Mouse (Mus musculus) layer of hippocampus, postnatal 36 days (tissue): ENCODE data around the gene 2900026A02Rik. TPM values are rescaled to one million over a fixed set of nuclear protein-coding genes. Genes with fewer than 3 reads are reported as not detected.

Experiments used
- DNase-seq, 2 experiments: peaks; one replicate each; pipeline ENCODE4 v3.0.0; 2022
- total RNA-seq, 2 experiments: library from RNA; stranded (reverse); gene quantifications; 2 replicates each; pipeline ENCODE4 v1.2.3; 2021

The 2900026A02Rik gene
- total RNA-seq, 2 experiments from 2014 or later = 62.4 to 66.1 TPM

DNA sequence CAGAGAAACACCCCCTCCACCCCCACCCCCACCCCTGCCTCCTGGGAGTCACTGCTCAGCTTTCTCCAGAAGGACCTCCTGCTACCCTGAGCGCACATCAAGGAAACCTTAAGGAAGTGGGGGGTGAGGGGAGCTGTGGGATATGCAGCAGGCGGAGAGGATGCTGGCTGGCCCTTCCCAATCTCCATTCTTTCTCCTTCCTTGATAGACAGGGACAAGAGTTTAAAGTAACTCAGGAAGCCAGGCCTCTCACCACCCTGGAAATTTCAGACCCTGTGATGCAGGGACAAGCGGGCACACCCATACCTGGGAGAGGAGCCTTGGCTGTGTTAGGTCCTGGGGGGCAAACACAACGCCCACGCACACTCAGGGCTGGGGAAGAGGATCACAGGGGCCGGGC is 10.7 kb downstream of the 2900026A02Rik start:
- DNase-seq = no peak

DNA sequence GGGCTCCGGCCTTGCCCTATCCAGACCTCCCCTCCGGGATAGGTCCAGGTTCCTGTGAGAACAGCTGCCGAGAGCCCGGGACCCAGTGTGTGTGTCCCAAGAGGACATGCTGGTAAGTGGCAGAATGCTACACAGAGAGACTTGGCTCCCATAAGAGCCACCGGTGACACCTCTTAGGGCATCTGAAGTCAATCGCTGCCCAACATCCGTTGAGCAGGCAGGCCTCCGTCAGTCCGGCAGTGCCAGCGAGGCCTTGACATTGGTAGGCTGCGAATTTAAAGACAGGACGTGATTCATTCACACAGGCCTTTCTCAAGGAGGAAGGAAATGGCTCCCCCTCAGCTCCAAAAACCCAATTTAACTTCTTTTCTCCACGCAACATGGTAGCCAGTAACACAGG is 11.1 kb downstream of the 2900026A02Rik start:
- DNase-seq = no peak

DNA sequence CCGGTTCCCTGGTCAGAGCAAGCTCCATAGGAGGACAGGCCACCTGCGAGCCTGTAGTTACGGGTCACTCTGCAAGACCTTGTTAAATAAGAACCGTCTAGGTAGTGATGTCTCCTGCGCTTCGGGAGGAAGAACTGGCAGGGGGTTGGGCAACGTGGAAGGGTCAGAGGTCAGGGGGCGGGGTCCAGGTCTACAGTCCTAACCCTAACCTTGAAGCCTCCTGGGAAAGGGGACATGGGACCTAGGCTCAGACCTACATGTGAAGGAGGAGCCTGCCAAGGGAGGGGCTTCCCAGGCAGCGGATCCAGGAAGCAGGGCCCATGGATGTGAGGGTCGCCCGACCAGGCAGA is 11.7 kb downstream of the 2900026A02Rik start:
- DNase-seq = no peak

DNA sequence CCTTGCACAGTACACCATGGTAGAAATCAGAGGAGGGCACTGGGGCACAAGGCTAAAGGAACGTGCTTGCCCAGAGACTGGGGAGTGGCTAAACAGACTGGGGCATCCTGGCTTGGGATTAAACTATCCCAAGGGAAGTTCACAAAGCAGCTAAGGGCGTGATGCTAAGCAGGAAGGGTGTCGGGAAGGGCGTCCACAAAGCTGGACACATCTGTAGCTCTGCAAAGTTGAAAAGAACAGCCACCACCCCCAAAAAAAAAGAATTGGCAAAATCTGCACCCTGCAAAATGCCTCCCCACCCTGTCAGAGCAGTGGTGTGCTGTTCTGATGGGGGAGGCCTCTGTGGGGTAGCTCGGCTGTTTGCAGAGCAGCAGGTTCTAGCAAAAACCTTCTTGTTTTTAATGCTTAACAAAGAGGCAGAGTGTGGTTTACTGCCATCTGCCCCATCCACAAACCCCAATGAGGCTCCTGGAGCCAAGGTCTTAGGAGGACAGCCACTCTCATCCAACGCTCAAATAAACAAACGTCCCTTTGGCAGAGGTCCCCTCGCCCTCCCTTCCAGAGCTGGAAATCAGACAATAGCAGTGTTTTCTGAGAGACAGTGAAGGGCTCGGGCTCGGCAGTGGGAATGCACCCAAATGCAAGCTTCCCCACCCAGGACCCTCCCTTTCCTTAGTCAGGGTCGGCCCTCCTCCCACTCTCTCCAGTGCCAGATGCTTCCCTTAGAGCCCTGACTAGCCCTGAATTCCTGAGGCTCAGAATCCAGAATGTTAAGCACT is 12.2 kb downstream of the 2900026A02Rik start:
- DNase-seq = peak; percentile 45 to 61

DNA sequence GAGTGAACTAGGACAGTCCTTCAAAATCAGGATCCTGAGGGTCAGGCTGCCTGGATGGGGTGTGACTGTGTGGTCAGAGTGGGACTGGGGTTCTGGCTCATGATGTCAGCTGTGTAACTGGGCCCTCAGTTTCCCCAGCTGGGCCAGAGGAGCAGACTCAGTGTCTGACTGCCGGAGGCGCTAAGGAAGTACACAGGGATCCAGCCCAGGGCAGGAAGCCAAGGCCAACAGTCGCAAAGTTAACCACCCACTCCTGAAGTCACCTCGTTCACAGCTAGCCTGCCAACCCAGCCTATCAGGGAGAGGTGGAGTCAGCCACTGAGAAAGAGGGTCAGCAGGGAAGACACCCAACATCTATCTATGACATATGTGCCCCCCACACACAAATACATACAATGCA is 13.0 kb downstream of the 2900026A02Rik start:
- no peak for DNase-seq

DNA sequence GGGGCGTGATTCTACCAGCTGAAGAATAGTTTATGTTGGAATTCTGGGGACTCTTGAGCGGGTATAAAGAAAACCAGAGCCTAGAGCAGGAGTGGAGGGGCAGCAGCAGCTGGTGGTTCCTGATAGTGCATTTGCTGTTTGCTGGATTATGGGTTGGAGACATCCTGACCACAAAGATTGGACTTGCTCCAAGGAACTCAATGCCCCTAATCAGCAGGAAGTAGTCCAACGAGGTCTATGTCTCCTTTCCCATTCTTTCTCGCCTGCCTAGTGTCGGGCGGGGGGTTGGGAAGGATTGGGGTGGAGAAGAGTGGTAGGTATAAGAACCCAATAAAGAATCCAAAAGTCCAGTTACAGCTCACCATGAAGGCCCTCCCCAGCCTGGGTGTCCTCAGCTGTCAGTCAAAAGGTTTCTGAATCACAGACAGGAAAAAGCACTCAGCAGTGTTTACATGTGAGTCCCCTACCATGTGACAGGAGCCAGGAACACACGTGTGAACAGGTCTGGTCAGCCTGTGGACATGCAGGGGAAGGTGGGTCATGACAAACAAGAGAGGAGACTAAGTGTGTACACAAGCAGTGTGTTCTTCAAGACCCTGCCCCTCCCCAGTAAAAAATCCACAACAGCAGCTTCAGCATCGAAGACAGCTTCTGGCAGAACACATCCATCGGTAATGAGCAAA is 14.2 kb downstream of the 2900026A02Rik start:
- DNase-seq = no peak

DNA sequence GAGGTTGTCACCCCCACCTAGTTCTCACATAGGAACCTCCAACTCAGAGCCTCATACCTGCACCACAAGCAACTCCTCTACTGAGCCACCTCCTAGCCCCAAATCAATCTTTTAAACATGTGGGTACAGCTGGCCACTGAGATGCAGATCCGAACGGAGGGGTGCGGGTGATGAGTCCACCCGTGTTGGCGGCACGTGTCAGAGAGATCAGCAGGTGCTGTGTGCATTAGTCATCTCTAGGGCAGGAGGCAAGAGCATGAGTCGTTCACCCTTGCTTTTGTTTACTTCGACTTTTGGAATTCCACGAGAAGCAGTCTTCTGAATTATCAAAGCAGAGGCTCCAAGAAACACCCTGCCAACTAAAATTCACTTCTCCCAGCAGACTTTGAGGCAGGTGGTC is 16.8 kb downstream of the 2900026A02Rik start:
- no peak for DNase-seq

DNA sequence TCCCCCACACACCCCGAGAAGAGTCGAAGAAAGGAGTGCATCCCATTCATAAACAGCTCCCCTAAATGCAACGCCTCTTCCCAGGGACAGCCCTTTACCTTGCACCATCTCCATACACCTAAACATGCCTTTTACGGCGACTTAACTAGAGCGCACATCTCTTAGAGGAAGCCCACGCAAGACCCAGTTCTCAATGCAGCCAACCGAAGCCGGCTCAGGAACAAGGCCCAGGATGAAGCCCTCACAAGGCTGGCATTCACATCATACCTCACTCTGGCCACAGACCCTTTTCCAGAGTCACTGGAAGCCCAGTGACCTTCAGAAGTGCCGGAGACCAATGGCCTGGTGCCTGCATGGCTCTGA is 21.3 kb downstream of the 2900026A02Rik start:
- DNase-seq = no peak

DNA sequence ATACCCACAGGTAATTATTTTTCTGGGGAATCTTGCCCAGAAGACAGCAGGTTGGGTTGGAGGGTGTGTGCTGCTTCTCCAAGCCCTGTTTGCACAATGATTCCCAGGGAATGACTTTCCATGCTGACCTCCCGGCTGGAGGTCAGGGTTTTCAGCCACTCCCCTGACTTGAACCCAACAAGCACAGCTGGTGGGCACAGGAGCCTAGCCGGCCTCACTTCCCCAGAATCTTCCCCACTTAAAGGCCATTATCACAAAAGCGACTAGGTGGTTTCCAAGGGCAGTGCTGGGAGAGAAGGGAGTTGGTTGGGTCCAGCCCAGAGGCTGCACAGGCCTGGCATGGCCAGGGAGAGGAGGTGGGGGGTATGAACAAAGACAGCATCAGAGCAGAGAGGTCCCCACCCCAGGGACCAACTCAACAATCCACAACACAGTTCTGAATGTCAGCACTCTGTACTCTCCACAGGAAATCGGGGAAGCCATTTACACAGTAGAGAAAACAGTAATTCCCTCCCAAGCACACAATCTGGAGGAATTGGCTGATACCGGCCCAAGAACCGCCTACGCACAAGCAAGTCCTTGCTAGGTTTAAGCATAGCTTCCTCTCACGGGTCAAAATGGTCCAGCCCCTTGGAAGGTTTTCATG is 21.8 kb downstream of the 2900026A02Rik start:
- no peak for DNase-seq

DNA sequence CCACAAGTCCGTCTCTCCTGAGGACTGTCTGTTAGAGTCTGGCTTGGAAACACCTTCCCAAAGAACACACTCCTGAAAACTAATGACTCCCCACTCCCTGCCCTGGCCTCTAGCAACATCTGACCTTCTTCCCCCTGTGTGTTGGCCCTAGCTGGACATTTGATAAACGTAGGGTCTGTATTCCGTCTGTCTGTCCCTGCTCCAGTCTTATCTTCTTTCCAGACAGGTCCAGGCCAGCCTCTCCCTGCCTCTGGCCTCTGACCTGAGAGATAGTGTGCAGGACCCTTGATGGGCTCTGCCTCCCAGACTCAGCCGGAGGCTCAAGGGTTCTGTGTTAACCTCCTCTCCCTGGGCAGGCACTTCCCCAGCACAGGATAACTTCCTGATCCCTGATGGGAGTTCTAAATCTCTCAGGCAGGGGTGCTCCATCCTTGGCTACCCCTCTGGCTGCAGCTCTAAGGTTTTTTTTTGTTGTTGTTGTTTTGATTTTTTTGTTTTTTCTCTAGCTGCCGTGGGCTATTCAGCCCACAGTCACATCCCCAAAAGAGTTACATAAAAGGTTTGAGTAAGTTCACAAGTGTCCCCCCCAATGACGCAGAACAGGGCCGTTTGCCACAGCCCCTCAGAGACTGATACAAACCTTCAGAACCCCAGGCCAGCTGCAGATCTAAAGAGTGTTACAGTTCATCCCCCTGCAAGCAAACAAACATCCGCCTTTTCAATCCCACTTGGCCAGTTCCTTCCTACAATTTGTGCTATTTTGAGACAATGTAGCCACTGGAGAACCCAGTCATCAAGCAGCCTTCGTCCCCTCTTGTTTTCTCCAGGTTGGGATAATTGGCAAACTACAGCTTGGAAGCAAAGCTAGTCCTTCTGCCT is 23.9 kb downstream of the 2900026A02Rik start:
- no peak for DNase-seq

DNA sequence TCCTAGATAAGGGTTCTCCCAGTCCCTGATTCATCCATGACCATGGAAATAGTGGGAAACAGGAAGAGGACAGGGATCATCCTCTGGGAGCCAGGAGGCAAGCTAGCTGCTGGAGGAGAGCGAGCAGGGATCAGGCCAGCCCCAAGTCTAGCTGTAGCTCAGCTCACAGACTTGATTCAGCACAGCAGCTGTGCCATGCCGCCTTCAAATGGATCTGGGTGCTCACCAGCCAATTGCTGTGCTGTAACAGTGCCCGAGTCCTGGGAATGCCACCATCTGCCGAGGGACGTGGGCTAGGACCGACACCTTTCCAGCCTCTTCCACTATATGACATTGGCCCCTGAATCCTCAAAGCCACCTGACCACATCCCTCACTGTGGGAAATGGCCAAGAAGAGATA is 25.1 kb downstream of the 2900026A02Rik start:
- peak in 1 of 2 experiments; percentile 51 for DNase-seq

DNA sequence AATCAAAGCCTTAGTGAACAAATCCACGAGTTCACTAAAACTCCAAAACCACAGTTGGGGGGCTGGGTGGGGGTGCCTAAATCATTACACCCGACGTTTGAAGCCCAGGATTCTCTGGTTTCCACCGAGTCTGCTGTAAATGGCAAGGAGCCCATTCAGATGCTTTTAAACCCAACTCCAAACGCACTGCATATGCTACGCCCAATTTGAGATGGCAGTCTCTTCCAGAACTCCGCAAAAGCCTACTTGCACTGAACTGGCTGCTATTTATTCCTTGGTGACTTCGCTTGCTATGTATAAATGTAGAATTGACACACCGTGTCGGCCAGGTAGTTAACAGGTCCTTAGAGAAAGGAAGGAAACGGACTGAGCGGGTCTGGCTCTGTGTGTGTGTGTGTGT is 25.6 kb downstream of the 2900026A02Rik start:
- no peak for DNase-seq

DNA sequence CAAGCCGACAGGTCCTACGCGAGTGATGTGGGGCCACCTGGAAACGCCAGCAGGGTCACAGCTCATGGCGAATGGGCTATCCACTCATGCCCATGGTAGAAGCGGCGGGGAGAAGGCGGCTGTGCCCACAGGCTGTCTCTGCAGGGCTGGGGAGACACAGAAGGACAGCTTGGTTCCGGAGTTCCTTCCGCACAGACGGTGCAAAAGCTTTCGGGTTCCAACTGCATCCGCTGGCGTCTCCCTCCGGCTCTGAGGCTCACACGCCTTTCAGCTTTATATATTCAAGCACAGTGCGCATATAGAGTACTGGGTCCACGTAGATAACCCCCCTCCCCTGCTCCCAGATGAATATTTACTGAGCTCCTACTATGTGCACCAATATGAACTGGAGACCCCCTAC is 27.3 kb downstream of the 2900026A02Rik start:
- peak in 1 of 2 experiments; percentile 46 for DNase-seq

DNA sequence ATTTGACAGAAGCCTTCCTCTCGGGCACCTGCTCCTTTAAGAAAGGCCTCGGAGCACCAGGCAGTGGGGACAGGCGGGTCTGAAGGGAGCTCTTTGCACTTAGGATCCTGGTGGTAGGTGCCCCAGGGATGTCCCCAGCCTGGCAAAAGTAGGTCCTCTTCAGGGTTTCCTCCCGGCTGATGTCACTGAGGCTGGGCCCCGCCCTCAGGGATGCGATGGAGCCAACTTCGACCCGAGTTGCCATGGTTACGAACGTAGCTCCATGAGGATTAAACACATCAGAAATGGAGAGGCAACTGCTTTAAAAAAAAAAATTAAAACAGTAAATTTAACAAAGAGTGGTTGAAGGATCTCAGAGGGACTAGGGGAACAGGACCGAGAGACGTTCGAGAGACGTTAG is 29.1 kb downstream of the 2900026A02Rik start:
- no peak for DNase-seq

DNA sequence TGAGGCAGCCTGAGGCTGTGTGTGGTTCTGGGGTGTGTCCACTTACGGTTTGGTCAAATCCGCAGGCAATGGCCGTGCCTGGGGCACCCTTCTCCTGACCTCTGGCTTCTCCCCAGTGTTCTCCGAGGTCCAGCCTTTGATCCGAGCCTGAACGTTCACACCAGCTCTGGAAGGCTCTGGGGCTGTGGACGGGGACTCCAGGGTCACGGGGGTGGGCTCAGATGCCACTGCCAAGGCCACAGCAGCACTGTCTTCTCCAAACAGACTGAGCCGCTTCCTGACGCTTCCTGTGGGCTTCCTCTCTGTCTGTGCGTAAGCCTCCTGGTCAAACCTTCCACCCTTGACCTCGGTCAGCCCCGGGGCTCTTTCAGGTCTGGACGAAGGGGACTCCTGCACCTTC is 30.5 kb downstream of the 2900026A02Rik start:
- no peak for DNase-seq

DNA sequence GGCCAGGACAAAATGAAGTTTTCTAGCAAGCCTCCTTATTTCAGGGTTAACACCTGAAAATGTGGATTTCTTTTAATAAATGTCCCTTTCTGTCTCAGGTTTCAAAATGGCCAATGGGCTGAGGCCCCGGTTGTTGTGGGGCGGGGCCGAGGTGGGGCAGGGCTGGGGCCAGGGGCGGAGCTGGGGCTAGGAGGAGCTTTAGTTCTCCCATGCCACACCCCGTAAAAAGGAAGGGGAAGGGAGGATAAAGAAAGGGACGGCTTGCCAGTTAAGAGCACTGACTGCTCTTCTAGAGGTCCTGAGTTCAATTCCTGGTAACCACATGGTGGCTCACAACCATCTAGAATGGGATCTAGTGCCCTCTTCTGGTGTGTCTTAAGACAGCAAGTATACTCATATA is 39.6 kb downstream of the 2900026A02Rik start:
- DNase-seq = no peak

DNA sequence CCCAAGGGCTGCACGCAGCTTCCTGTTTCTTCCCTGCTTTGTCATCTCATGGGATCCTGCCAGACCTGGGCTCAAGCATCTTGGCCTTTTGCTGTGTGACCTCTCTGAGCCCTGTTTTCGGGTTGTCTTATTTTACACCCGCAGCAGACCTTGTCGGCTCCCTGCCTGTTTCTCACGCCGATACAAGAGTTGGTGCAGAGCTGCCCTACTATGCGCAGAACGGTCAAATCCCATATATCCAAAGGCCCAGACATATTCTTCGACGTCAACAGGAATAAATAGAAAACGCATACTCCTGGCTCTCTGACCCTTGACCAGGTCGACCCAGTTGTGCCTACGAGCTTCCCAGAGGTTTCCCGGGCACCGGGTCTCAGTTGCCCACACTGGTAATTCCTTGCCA is 40.3 kb downstream of the 2900026A02Rik start:
- DNase-seq = no peak

DNA sequence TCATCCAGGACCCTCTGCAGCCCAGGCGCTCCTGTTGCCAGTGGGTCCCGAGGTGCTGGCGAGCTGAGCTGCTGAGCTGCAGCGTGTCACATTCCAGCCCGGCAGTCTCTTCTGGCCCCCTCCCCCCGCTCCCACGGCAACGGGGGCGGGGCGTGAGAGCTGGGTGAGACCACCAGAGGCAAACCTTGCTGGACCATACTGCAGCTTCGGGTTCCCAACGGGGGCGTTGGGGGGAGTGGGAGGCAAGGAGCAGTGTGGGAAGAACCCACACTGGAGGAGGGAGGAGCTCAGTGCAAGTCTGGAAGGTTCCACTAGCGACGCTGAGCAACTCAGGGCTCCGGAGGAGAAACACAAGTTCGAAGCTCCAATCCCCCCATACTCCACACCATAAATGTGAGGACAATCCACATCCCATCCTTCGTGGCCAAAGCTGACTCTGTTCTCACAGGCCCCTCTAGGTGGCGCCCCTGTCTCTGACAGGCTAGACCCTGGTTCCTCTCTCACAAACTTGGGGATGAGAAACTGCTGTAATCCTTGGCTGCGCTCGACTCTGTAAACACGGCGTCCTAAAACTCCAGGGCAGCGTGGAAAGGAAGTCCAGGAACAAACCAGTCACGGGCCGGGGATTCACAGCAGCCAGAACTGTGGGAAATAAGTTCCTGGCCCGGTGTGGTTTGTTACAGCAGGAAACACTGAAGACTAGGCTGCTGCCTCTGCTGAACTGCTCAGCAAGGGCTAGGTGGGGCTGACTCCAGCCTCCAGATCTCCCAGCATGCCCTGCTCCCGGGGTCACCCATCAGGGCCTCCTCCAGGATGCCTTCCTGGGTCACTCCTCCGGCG is 41.0 kb downstream of the 2900026A02Rik start:
- peak; percentile 81 to 84 for DNase-seq

DNA sequence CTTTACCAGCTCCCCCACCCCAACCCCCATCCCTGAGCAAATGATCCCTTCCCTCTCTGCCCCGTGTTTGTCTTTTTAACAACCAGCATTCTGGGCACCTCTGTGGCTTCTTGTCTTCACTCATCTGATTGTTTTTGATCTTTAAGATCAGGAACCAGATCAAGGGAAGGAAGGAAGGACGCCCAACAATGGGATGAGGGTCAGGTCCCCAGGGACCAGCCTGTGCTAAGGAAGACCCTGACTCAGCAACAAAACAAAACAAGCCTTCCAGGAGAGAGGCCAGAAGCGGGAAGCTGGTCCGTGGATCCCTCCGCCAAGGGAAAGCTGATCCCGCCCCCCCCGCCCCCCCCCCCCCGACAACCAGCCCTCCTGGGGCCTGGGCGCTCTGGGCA is 41.6 kb downstream of the 2900026A02Rik start:
- DNase-seq = no peak

DNA sequence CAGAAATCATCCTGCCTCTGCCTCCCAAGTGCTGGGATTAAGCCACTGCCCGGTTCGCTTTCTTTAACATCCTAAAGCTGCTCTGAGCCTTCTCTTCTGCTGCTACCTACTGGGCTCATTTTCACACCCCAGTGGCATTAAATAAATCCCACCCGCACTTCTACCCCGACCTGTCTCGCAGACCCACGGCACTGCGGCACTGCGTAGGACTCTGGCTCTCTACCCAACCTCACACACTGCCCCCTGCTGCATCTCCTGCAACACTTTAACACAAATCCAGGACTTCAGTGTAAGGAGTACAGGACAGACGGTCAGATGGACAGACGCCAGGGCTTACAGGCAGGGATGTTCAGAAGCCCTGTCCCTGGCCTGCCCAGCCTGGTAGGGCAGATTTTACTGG is 45.1 kb downstream of the 2900026A02Rik start:
- DNase-seq = no peak

DNA sequence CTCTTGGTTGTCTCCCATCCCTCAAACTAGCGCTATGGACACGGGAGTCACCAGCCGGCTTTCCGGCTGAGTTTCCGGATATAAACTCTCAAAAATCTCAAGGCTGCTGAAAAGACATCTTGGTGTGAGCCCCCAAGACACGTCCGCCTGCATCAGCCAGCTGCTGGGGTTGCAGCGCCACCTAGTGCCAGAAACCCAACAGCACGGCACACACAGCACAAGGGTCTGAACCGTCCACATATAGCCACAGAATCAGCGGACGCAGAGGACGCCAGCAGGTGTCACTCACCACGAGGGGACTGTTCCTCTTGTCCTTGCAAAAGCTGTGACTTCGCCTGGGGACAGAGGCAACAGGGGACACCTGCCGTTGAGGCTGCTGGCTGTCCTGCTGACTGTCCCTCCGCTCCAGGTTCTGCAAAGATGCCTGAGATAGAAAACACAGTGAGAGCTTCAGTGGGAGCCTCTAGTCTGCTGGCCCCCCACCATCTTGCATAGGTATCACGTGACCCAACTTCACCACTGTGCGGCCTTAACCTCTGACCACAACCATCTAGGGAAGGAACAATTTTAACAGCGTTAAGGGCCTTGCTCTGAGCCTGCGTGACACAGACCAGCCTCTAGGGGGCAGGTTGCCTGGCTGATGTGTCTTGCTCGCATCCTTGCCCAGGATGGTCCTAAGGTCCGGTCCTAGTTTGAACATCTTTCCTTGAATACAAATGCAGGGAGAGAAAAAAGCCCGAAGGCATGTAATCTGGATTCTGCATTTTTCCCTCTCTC is 45.9 kb downstream of the 2900026A02Rik start:
- no peak for DNase-seq
